Mouse (Mus musculus) thymus, adult 2 months (tissue): Measurements from ENCODE around the gene Tmem81. TPM values are rescaled to one million over a fixed set of nuclear protein-coding genes. Genes with fewer than 3 reads are reported as not detected.

Experiments
- DNase-seq: peaks from one replicate; pipeline ENCODE4 v3.0.0; 2021
- H3K27ac ChIP-seq: fragments of 200-500 bp; 2 replicates; pipeline ENCODE4 v1.5.1; 2012; ENCODE audit warnings: low read length, control low read depth; ENCODE audit not compliant: control insufficient read depth, insufficient read depth
- H3K27me3 ChIP-seq: fragments of 200-500 bp; 2 replicates; pipeline ENCODE4 v1.6.1; 2012; ENCODE audit warnings: mild to moderate bottlenecking, low read length, moderate library complexity, mixed read lengths; ENCODE audit not compliant: control insufficient read depth, insufficient read depth
- H3K36me3 ChIP-seq: fragments of 200-500 bp; 2 replicates; pipeline ENCODE4 v1.6.1; 2012; ENCODE audit warnings: mild to moderate bottlenecking, low read length, moderate library complexity; ENCODE audit not compliant: control insufficient read depth, insufficient read depth
- H3K4me1 ChIP-seq: fragments of 200-500 bp; replicated peaks from 2 replicates; pipeline ENCODE4 v1.6.1; 2012; ENCODE audit warnings: low read length; ENCODE audit not compliant: control insufficient read depth, insufficient read depth
- H3K4me3 ChIP-seq: fragments of 200-500 bp; 2 replicates; pipeline ENCODE4 v1.5.1; 2012; ENCODE audit warnings: mild to moderate bottlenecking, low read length, control low read depth, moderate library complexity; ENCODE audit not compliant: control insufficient read depth, insufficient read depth
- CTCF ChIP-seq: fragments of 200-500 bp; IDR thresholded peaks from 2 replicates; pipeline ENCODE4 v1.5.1; 2012; ENCODE audit warnings: mild to moderate bottlenecking, control low read depth, low read length, moderate library complexity, borderline replicate concordance; ENCODE audit not compliant: control insufficient read depth, poor library complexity, insufficient read depth; ENCODE audit errors: extremely low read depth
- POLR2A ChIP-seq: fragments of 200-500 bp; IDR thresholded peaks from 2 replicates; pipeline ENCODE4 v1.6.1; 2012; ENCODE audit warnings: mild to moderate bottlenecking, low read length, control low read depth, moderate library complexity; ENCODE audit not compliant: control insufficient read depth, poor library complexity, insufficient read depth; ENCODE audit errors: extremely low read depth
- WGBS: fragments of 180-500 bp; shearing (Covaris S2); methylation state at CpG from one replicate; pipeline ENCODE4 v1.1.7; 2018; 5-methylcytosine and 5-hydroxymethylcytosine counted together
- polyA plus RNA-seq: library from polyadenylated mRNA; depleted of rRNA; stranded (reverse); fragments of >200 nt; gene quantifications from 2 replicates; pipeline ENCODE4 v1.2.3, GENCODE M21; 2012

Gene Tmem81
- polyA plus RNA-seq, 1 experiment = 5.5 TPM

- DNase-seq = no peak
- no peaks in the 10 kb centered on the region for H3K4me1 ChIP-seq
- H3K27me3 ChIP-seq = no peaks in the 10 kb centered on the region
- no peak overlapping the region for H3K4me3 ChIP-seq
- WGBS = 97% methylated on average over 6 of the region's 6 CpGs
- no peak overlapping the region for H3K27ac ChIP-seq
- no peak for TF ChIP-seq CTCF
- TF ChIP-seq POLR2A = no peak
- H3K36me3 ChIP-seq = peaks cover 25% of the 10 kb centered on the region
These were observed 22.3 kb upstream of the Tmem81 start for GRCm38 (mm10) chr1:132483759-132484158.

GRCm38 (mm10) chr1:132500535-132500934 is 5.5 kb upstream of the Tmem81 start:
- Histone ChIP-seq H3K36me3 (peaks cover 94% of the 10 kb centered on the region), H3K4me3 (no peak overlapping the region)
- WGBS = 95% methylated on average over 2 of the region's 2 CpGs

GRCm38 (mm10) chr1:132505155-132505554 is 875 bp upstream of the Tmem81 start:
- no peak for DNase-seq
- Histone ChIP-seq H3K27me3 (no peaks in the 10 kb centered on the region), H3K36me3 (peaks cover 64% of the 10 kb centered on the region), H3K4me3 (no peak overlapping the region), H3K27ac (no peak overlapping the region), H3K4me1 (no peaks in the 10 kb centered on the region)
- no peak for TF ChIP-seq POLR2A
- no peak for TF ChIP-seq CTCF
- WGBS = 94% methylated on average over 5 of the region's 5 CpGs

More at GRCm38 (mm10) chr1:132500535-132500934, 5.5 kb upstream of the Tmem81 start:
- Histone ChIP-seq H3K4me1 (no peaks in the 10 kb centered on the region), H3K27me3 (no peaks in the 10 kb centered on the region), H3K27ac (no peak overlapping the region)
- no peak for DNase-seq
- TF ChIP-seq CTCF (no peak), POLR2A (no peak)

- 97% methylated on average over 7 of the region's 7 CpGs for WGBS
- no peak overlapping the region for H3K27ac ChIP-seq
- H3K4me1 ChIP-seq = no peaks in the 10 kb centered on the region
- no peaks in the 10 kb centered on the region for H3K27me3 ChIP-seq
- peaks cover 49% of the 10 kb centered on the region for H3K36me3 ChIP-seq
- no peak overlapping the region for H3K4me3 ChIP-seq
- DNase-seq = no peak
- TF ChIP-seq POLR2A = no peak
- TF ChIP-seq CTCF = no peak
These were observed 626 bp downstream of the Tmem81 start for GRCm38 (mm10) chr1:132506656-132507055.

GRCm38 (mm10) chr1:132509771-132510170 is 3.7 kb downstream of the Tmem81 start:
- TF ChIP-seq CTCF (no peak), POLR2A (no peak)
- Histone ChIP-seq H3K27me3 (no peaks in the 10 kb centered on the region), H3K4me1 (no peaks in the 10 kb centered on the region), H3K27ac (no peak overlapping the region), H3K4me3 (no peak overlapping the region), H3K36me3 (peaks cover 20% of the 10 kb centered on the region)
- no peak for DNase-seq
- 93% methylated on average over 5 of the region's 5 CpGs for WGBS

GRCm38 (mm10) chr1:132511521-132511920 is 5.5 kb downstream of the Tmem81 start:
- no peaks in the 10 kb centered on the region for H3K4me1 ChIP-seq
- TF ChIP-seq POLR2A = no peak
- TF ChIP-seq CTCF = no peak
- no peaks in the 10 kb centered on the region for H3K27me3 ChIP-seq
- 71% methylated on average over 8 of the region's 8 CpGs for WGBS
- H3K36me3 ChIP-seq = peaks cover 7% of the 10 kb centered on the region; the same call in 1 of the 2 replicates
- DNase-seq = no peak
- no peak overlapping the region for H3K27ac ChIP-seq
- H3K4me3 ChIP-seq = no peak overlapping the region

- WGBS = 91% methylated on average over 8 of the region's 8 CpGs
These were observed 6.1 kb downstream of the Tmem81 start for GRCm38 (mm10) chr1:132512106-132512505.

More at GRCm38 (mm10) chr1:132512106-132512505, 6.1 kb downstream of the Tmem81 start:
- Histone ChIP-seq H3K27me3 (no peaks in the 10 kb centered on the region), H3K4me1 (no peaks in the 10 kb centered on the region), H3K4me3 (no peak overlapping the region), H3K36me3 (peaks cover 4% of the 10 kb centered on the region; the same call in 1 of the 2 replicates), H3K27ac (no peak overlapping the region)
- no peak for DNase-seq
- TF ChIP-seq POLR2A = no peak
- TF ChIP-seq CTCF = no peak
